Mouse (Mus musculus) kidney, postnatal 36 days (tissue): Measurements from ENCODE around the gene Tprn.

Experiments
- DNase-seq, 2 experiments: peaks; one replicate each; pipeline ENCODE4 v3.0.0; 2021 to 2022; ENCODE audit warnings: mixed read lengths in 2 of 2

Gene Tprn

GRCm38 (mm10) chr2:25266720-25267119 lies 4.3 kb downstream of the Tprn start:
- peak; percentile 83 to 85 for DNase-seq

GRCm38 (mm10) chr2:25267241-25267640 lies 4.8 kb downstream of the Tprn start:
- DNase-seq: no peak

GRCm38 (mm10) chr2:25267746-25268309 lies 5.4 kb downstream of the Tprn start:
- DNase-seq: no peak

- peak; percentile 97 to 99 for DNase-seq
Observed at GRCm38 (mm10) chr2:25271827-25272511, 9.6 kb downstream of the Tprn start, which contains the start of the genes Ssna1 and Anapc2. TSS of gene Ssna1 (minus strand) at chr2:25272438. TSS of gene Anapc2 (plus strand) at chr2:25272478.

DNA sequence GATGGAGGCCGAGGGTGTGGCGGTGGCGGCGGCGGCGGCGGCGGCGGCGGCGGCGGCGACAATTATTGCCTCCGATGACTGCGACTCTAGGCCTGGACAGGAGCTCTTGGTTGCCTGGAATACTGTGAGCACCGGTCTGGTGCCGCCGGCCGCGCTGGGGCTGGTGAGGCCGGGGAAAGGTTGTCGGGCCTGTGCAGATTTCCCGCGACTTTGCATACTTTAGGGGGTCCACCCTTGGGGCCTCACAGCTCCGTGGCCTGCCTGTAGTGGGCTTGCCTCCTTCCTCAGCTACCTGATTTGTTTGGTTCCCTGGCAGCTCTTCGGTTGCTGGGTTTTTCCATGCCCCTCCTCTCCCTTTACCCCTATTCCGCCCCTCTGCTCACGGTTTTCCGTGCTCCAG lies 10.1 kb downstream of the Tprn start:
- no peak for DNase-seq

DNA sequence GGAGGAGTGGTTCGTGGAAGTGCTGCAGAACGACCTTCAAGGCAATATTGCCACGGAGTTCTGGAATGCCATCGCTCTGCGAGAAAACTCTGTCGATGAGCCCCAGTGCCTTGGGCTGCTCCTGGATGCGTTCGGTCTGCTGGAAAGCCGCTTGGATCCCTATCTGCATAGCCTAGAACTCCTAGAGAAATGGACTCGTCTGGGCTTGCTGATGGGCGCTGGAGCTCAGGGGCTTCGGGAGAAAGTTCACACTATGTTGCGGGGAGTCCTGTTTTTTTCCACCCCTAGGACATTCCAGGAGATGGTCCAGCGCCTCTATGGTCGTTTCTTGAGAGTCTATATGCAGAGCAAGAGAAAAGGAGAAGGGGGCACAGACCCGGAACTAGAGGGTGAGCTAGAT lies 10.6 kb downstream of the Tprn start:
- no peak for DNase-seq

DNA sequence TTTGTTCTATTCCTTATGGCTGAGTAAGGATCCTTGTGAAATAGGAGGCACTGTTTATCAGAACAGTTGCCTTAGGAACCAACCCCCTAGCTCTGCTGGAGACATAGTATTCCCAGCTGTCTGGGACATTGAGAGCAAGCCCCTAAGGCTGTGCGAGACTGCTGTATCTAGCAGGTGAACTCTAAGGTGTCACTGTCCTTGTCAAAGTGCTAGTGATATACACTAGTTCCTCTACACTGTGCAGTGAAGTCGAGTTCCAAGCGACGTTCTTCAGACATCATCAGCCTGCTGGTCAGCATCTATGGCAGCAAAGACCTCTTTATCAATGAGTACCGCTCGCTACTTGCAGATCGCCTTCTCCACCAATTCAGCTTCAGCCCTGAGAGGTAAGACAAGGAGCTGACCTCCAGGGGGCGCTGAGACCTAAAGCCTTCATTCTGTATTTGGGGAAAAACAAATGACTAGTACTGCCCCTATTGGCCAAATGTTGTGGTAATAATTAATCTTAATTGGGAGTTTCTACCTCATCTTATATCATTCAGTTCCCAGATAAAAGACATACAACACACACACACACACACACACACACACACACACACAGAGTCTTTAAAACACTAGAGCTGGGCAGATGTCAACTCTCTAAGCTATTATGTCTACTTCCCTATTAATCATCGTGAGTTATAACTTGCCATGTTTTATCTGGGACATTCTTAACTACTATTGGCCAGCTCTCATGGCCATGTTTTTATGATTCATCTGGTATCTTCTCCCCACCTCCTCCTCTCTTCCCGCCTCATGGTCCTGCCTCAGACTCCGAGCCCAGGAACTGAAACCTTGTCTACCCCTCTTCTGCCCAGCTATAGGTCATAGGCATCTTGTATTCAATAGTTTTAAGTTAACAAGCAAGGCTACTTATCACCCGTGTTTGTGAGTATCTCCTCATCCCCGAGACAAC lies 16.8 kb downstream of the Tprn start:
- DNase-seq: peak; percentile 86 to 94

DNA sequence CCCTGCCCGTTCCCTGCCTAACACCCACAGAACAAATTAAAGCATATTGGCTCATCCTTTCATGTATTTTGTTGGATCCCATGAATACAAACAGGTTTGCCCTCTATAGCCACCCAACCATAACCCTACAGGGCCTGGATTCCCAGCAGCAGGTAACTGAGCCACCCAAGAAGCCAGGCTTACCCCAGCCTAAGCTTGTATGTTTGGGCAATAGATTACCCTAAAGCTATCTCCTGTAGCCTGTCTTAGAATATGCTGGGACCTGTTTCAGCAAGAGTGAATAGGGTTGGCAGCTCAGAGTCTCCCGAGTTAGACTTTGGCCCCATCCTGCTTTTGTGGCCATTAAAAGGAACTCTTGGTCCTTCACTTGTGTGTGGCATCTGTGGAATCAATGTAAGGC lies 23.1 kb downstream of the Tprn start:
- no peak for DNase-seq

- DNase-seq: no peak
Observed at GRCm38 (mm10) chr2:25286314-25286713, 23.9 kb downstream of the Tprn start.

- peak; percentile 45 to 61 for DNase-seq
Observed at GRCm38 (mm10) chr2:25286837-25287636, 24.6 kb downstream of the Tprn start.

DNA sequence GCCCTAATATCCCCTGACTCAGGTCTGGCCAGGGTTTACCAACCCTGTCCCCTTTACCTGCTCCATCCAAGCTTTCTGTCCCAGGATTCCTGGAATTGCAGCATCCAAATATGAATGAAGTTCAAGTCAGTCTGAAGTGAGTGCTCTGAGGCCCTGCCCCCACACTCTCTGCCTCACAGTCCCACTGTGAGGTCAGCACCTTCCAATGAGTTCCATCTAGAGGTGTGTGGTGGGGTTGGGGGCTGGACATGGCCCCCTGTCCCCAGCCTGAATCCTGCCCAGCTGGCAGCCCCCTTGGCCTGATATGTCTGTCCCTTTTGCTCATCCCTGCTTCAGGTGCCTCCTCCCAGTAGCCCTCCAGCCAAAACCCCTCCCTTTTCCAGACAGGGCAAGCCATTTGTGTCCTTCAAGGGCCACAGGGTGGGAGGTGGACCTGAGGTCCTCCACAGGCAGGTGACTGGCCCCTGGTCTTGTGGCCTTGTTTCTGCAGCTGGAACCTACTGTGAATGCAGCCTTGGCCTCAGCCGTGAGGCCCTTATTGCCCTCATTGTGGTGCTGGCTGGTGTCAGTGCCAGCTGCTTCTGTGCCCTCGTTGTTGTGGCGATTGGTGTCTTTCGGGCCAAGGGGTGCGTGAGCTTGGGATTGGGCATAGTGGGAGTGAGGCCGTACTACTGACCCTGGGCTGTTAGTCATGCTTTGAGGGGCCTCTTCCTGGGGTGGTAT lies 25.7 kb downstream of the Tprn start, which contains the start of gene Tmem210:
Gene Tmem210, plus strand, starts transcription at position 219 of the 723 bp plus-strand sequence.
- DNase-seq: no peak

DNA sequence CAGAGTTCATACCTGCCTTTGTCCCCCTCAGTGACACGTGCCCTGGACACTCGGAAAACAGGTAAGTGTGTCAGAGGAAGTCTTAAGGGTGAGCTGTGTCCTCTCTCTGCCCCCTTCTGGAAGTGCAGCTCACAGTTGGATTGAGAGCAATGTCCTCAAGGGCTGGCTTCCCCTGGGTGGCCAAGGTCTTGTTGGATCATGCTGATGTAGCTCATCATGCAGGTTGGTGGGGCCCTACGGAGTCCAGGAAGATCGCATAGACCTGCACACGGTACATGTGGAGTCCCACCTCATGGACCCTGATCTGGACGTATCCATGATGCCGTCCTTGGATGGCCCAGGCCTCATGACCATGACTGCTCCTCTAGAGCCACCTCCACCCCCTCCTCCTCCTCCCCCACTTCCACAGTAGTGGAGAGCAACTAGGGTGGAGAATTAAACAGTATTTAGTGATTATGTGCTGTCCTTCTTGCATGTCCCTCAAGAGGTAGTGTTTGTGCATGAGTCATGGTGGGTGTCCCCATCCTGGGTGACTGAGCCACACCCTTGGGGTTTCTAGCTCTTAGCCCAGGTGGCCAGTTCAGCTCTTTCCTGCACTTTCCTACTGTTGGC lies 26.4 kb downstream of the Tprn start:
- no peak for DNase-seq

DNA sequence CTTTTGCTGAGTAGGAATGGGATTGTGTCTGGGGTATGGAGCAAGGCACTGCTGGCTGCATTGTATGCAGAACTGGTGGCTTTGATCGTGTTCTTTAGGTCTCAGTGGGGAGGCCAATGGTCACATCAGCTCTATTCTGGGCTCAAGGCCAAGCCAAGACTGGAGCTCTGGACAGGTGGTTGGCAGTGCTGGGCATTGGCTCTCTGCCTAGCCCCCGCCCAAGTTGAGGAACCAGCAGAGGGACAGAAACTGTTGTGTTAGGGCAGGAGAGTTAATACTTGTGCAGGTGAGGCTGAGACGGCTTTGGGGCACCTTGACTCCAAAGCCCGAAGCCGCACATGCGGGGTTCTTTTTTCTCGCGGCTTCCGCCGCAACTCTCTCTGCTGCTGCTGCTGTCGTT lies 27.2 kb downstream of the Tprn start, which contains the start of gene Lrrc26:
Gene Lrrc26, plus strand, starts transcription at position 265 of the 400 bp plus-strand sequence.
- DNase-seq: peak; percentile 83 to 84

DNA sequence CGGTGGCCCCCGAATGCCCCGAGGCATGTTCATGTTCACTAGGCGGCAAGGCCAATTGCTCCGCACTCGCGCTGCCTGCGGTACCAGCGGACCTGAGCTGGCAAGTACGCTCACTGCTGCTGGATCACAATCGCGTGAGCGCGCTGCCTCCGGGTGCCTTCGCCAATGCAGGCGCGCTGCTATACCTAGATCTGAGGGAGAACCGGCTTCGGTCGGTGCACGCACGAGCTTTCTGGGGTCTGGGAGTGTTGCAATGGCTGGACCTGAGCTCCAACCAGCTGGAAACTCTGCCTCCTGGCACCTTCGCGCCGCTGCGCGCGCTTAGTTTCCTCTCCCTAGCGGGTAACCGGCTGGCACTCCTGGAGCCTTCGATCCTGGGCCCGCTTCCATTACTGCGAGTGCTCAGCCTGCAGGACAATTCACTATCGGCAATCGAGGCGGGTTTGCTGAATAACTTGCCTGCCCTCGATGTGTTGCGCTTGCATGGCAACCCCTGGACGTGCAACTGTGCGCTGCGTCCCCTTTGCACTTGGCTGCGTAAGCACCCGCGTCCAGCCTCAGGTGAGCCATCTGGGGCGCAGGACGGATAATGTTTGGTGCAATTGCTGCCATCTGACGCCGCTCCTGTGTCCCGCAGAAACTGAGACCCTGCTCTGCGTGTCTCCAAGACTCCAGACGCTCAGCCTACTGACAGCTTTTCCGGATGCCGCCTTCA lies 27.8 kb downstream of the Tprn start:
- peak; percentile 29 to 50 for DNase-seq

GRCm38 (mm10) chr2:25290816-25291130 lies 28.4 kb downstream of the Tprn start:
- peak in 1 of 2 experiments; percentile 47 for DNase-seq

DNA sequence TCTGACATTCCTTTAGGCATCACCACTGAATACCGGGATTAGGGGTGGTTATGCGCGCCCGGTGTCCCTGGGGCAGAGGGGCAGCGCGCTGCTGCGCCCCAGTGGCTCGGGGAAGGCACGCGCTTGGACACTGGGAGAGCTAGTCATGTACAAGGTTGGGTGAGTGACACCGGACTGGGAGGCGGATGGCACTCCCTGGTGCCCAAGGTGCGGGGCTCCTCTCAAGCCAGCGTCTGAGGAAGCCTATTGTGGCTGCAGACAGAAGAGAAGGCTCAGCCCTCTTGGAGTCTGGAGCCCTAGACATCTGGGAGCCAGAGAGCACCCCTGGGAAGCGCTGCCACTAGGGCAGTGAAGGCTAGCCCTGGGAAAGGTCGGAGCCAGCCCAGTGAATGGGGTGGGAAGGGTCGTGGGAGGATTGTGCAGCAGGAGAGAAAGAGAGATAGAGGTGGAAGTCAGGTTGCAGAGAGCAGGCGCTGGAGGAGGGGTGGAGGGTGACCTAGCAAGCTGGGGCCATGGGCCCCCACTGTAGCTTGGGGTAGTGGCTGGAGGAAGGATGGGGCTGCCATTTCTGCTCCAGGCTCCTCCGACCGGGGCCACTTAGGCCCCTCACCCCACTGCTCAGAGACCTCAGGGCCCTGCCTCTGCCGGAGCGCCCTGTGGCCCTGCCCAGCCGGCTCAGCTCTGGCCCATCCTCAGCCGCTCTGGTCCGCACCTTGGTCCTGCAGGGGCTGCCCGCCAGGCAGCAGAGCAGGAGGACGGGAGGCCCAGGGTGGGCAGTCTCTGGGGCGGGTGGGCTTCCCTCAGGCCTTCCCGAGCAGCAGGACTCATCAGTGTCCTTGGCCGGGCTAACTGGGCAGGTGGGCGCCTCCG lies 29.0 kb downstream of the Tprn start:
- DNase-seq: peak in 1 of 2 experiments; percentile 51

- DNase-seq: peak in 1 of 2 experiments; percentile 44
Observed at GRCm38 (mm10) chr2:25292054-25292544, 29.7 kb downstream of the Tprn start.

GRCm38 (mm10) chr2:25292856-25293255 lies 30.4 kb downstream of the Tprn start:
- peak; percentile 70 to 94 for DNase-seq

DNA sequence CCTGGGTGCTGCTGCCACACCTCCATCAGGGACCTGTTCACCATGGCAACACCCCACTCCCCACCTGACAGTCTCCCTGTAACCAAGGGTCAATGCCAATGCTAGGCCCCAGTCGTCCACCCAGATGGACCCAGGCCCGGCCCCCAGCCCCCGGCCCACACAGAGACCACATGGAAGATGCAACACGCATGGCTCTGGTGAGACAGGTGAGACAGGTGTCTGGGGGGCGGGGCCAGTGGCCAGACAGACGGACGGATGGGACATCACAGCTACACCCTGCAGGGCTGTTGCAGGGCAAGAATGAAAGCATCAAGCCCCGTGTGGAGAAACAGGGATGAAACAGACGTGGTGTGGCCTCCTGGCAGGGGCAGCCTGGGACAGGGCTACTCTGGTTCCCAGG lies 31.3 kb downstream of the Tprn start:
- DNase-seq: no peak
